Mouse (Mus musculus) limb, embryonic 12.5 days (tissue): ENCODE results near the gene Mfsd4a. TPM values are rescaled to one million over a fixed set of nuclear protein-coding genes. Genes with fewer than 3 reads are reported as not detected.

Experiments used
- ATAC-seq: fragments of 200-750 bp; cut with Nextera tagmentation; 2 replicates; pipeline ENCODE4 v1.8.0; 2017; ENCODE audit warnings: low read depth, moderate TSS enrichment; ENCODE audit not compliant: insufficient number of reproducible peaks, insufficient read depth, low FRiP score, low TSS enrichment
- H3K27ac ChIP-seq: fragments of 300-500 bp; sonication (generic); 2 replicates; pipeline ENCODE4 v1.5.1; 2016; ENCODE audit warnings: mild to moderate bottlenecking, moderate library complexity
- H3K27me3 ChIP-seq: fragments of 300-500 bp; sonication (generic); 2 replicates; pipeline ENCODE4 v1.6.1; 2016; ENCODE audit warnings: mild to moderate bottlenecking, moderate library complexity
- H3K36me3 ChIP-seq: fragments of 300-500 bp; sonication (generic); 2 replicates; pipeline ENCODE4 v1.6.1; 2016; ENCODE audit warnings: mild to moderate bottlenecking, moderate library complexity
- H3K4me1 ChIP-seq: fragments of 300-500 bp; sonication (generic); replicated peaks from 2 replicates; pipeline ENCODE4 v1.6.1; 2016
- H3K4me2 ChIP-seq: fragments of 300-500 bp; sonication (generic); 2 replicates; pipeline ENCODE4 v1.6.1; 2016; ENCODE audit warnings: mild to moderate bottlenecking, moderate library complexity
- H3K4me3 ChIP-seq: fragments of 300-500 bp; sonication (generic); replicated peaks from 2 replicates; pipeline ENCODE4 v1.5.1; 2016; ENCODE audit warnings: mild to moderate bottlenecking
- H3K9ac ChIP-seq: fragments of 300-500 bp; sonication (generic); replicated peaks from 2 replicates; pipeline ENCODE4 v1.6.1; 2016; ENCODE audit warnings: mild to moderate bottlenecking, moderate library complexity
- H3K9me3 ChIP-seq: fragments of 300-500 bp; sonication (generic); 2 replicates; pipeline ENCODE4 v1.6.1; 2016; ENCODE audit warnings: mild to moderate bottlenecking, moderate library complexity
- WGBS: fragments of 180-500 bp; shearing (Covaris S2); methylation state at CpG from one replicate; pipeline ENCODE4 v1.1.7; 2016; 5-methylcytosine and 5-hydroxymethylcytosine counted together
- polyA plus RNA-seq: library from polyadenylated mRNA; unstranded; fragments of >200 nt; fragmentation: Nextera tagmentation; extraction: Ambion mirVana; gene quantifications from 2 replicates; pipeline ENCODE4 v1.2.1, GENCODE M21; 2016

The Mfsd4a gene
- polyA plus RNA-seq, 1 experiment from 2014 or later, result 13.1 TPM

DNA sequence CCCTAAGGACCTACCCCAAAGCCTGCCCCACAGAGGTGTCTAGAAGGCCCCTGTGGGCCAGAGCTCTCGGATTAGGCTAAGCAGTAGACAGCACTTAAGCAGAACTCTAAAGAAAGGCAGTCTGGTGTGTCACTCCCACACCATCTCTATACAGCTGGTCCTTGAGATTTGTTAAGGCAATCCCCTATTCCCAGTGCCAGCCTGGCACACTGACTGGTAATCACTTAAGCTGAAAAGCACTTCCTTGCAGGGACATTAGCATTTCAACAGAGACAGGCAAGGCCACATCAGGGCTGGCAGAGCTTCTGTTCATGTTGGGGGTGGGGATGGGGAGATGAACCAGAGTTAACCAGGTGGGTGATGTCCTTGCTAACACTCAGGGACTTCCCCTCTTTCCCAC, 2.9 kb downstream of the Mfsd4a start:
- Histone ChIP-seq H3K4me1 (peaks cover 18% of the 10 kb centered on the region), H3K9ac (no peak overlapping the region), H3K9me3 (no peaks in the 10 kb centered on the region), H3K27ac (no peak overlapping the region), H3K36me3 (no peaks in the 10 kb centered on the region), H3K4me2 (no peak overlapping the region), H3K27me3 (peaks cover 56% of the 10 kb centered on the region), H3K4me3 (no peak overlapping the region)
- 62% methylated on average over 1 of the region's 1 CpGs for WGBS
- ATAC-seq, result no peak

DNA sequence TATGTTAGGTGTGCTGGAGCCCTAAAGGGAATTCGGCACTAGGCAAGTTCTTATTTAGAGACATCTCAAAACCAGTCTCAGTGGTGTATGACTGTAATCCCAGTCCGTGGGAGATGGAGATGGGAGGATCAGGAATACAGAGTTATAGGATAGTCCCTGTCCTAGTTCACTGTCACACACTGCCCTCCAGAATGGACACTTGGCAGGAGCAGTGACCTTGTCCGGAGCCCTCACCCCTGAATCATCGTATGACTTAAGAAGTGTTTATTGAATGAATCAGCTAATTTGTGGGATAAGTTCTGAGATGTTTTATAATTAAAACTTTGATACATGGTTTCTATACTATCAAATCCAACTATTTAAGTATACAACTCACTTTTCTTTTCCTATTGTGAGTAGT, 4.8 kb downstream of the Mfsd4a start:
- H3K27ac ChIP-seq, result no peak overlapping the region
- H3K4me2 ChIP-seq, result no peak overlapping the region
- ATAC-seq, result no peak
- H3K9ac ChIP-seq, result no peak overlapping the region
- peaks cover 38% of the 10 kb centered on the region for H3K27me3 ChIP-seq
- WGBS, result 82% methylated on average over 4 of the region's 4 CpGs
- H3K36me3 ChIP-seq, result no peaks in the 10 kb centered on the region
- peaks cover 18% of the 10 kb centered on the region for H3K4me1 ChIP-seq
- H3K4me3 ChIP-seq, result no peak overlapping the region
- H3K9me3 ChIP-seq, result no peaks in the 10 kb centered on the region

DNA sequence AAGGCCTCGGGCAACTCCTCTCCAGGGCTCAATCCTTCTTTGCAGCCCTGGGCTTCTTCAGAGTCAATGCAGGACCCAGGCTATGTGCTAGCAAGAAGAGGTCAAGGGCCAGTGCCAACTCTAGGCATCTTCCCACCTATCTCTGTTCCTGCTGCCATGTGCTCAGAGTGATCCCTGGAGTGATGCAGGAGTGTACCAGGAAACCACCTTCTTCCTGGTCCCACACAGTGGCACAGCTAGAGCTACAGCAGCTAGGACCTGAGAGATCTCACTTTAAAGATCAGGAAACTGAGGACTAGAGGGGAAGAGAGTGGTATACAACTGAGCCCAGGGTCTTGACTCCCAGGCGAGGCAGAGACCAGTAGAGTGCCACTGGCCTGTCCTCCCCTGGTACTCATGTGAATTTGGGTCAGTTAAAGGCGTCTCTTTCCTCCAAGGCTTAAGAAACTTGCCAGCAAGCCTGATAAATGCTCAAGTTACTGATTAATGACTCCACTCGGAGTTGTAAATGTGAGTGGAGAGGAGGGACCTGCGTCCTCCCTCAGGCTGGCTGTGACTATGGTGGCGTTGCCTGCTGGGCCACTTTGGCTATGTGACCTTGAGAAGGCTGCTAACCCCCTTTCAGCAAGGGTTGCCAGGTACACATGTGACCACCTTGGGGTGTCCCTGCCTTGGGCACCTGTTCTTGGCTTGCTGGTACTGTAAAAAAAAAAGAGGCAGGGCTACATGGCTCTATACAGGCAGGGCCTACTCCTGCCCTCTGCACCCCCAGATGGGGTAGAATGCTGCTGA, 5.9 kb downstream of the Mfsd4a start:
- no peak overlapping the region for H3K4me3 ChIP-seq
- ATAC-seq, result no peak
- no peak overlapping the region for H3K9ac ChIP-seq
- no peak overlapping the region for H3K27ac ChIP-seq
- 37% methylated on average over 6 of the region's 6 CpGs for WGBS
- H3K4me2 ChIP-seq, result no peak overlapping the region
- H3K27me3 ChIP-seq, result peaks cover 27% of the 10 kb centered on the region
- peaks cover 9% of the 10 kb centered on the region for H3K4me1 ChIP-seq
- H3K36me3 ChIP-seq, result no peaks in the 10 kb centered on the region
- no peaks in the 10 kb centered on the region for H3K9me3 ChIP-seq

DNA sequence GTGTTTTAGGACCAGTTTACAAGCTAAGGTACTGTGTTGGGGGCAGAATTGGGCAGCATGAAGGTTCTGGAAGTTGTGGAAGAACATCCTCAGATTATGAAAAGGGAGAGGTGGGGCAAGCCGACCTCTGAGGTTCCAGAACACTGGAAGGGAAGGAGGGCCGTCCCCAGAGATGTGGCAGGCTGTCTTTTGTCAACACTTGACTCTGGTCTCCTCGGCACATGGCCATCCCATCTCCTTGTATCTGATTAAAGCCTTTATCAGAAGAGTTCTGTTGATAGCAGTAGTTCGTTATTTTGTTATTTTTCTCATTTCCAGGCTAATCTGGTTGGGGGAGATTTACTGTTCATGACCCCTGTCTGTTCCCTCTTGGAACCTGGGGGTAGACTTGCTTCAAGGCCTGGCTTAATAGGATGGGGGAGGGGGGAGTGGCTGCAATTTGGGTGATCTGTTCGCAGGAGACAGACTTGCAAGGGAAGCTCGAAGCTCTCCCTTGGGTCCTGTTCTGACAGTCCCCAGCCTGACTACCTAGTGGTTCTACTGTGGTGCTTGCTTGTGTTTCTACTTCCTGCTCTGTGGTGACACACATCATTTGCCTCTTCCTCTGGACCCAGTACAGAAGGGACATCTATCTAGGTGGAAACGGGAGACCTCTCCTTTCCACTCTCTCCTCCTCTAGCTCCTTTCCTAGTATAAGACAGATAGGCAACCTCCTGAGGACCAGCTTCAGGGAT, 7.7 kb downstream of the Mfsd4a start:
- no peak overlapping the region for H3K4me2 ChIP-seq
- no peak overlapping the region for H3K4me3 ChIP-seq
- H3K4me1 ChIP-seq, result peaks cover 9% of the 10 kb centered on the region
- no peaks in the 10 kb centered on the region for H3K9me3 ChIP-seq
- H3K27ac ChIP-seq, result no peak overlapping the region
- no peak for ATAC-seq
- no peak overlapping the region for H3K9ac ChIP-seq
- WGBS, result 52% methylated on average over 7 of the region's 7 CpGs
- peaks cover 9% of the 10 kb centered on the region for H3K27me3 ChIP-seq
- no peaks in the 10 kb centered on the region for H3K36me3 ChIP-seq

DNA sequence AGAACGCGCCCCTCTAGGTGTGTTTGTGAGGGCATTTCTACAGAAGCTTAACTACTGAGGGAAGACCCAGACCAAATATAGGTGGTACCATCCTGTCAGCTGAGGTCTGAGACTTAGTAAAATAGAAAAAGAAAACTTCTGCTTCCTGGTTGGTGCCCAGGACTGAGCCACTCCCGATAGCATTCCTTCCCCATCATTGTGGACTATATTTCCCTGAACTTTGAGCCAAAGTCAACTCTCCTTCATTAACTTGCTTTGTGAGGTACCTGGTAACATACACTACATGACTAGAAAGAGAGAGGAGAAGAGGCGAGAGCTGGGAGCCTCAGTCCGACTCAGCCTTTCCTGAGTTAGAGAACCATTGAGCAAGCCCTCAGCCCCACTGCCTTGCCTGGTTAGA, 9.3 kb downstream of the Mfsd4a start:
- Histone ChIP-seq H3K9ac (no peak overlapping the region), H3K27me3 (peaks cover 3% of the 10 kb centered on the region), H3K36me3 (no peaks in the 10 kb centered on the region), H3K9me3 (no peaks in the 10 kb centered on the region), H3K27ac (no peak overlapping the region), H3K4me1 (peaks cover 9% of the 10 kb centered on the region), H3K4me2 (no peak overlapping the region), H3K4me3 (no peak overlapping the region)
- no peak for ATAC-seq
- 92% methylated on average over 5 of the region's 5 CpGs for WGBS

DNA sequence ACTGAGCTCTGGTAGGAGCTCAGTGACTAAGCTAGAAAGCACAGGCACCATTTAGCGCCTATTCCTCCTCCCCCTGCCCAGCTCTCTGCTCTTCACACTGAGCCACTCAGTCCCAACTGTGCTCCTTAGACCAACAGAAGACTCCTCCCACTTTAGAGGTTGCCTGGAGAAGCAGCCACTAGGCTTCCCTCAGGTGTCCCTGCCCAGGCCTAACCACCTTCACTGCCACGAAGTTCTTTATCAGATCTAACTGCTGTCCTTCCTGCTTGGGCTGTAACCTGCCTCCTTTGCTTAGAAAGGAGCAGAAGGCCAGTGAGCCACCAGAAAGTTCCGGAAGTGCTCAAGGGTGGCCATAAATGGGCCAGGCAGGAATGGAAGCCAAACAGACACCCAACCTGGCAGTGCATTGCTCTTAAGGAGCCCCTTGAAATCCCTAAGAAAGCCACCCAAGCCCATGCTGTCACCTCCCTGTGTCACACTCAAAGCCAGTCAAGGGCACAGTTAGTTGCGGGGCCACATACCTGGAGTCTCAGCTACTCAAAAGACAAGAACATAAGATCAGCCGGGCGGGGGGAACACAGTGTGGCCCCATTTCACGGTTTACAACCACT, 12.7 kb downstream of the Mfsd4a start:
- H3K9ac ChIP-seq, result no peak overlapping the region
- no peaks in the 10 kb centered on the region for H3K36me3 ChIP-seq
- no peak overlapping the region for H3K27ac ChIP-seq
- no peak overlapping the region for H3K4me3 ChIP-seq
- H3K27me3 ChIP-seq, result no peaks in the 10 kb centered on the region; the same call in 1 of the 2 replicates
- H3K4me1 ChIP-seq, result no peaks in the 10 kb centered on the region
- no peak for ATAC-seq
- 76% methylated on average over 7 of the region's 7 CpGs for WGBS
- H3K9me3 ChIP-seq, result no peaks in the 10 kb centered on the region
- H3K4me2 ChIP-seq, result no peak overlapping the region

DNA sequence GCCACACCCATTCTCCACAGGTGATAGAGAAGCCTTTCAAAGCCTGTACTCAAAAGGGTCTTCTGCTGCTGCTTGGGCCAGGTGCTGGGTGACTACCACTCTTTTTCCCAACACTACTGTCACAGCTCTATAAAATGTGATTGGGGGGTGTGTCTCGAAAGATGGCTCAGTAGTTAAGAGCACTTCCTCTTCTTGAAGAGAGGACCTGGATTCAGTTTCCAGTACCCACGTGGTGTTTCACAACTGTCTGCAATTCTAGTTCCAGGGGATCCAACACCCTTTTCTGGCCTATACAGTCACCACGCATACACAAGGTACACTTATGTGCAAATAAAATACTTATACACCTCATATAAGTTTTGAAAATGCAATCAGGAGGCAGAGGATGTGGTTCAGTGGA, 13.5 kb downstream of the Mfsd4a start:
- no peak overlapping the region for H3K9ac ChIP-seq
- 80% methylated on average over 3 of the region's 3 CpGs for WGBS
- no peak overlapping the region for H3K4me3 ChIP-seq
- no peaks in the 10 kb centered on the region; the same call in 1 of the 2 replicates for H3K27me3 ChIP-seq
- H3K4me1 ChIP-seq, result no peaks in the 10 kb centered on the region
- no peak for ATAC-seq
- no peaks in the 10 kb centered on the region for H3K36me3 ChIP-seq
- no peak overlapping the region for H3K4me2 ChIP-seq
- no peaks in the 10 kb centered on the region for H3K9me3 ChIP-seq
- H3K27ac ChIP-seq, result no peak overlapping the region

DNA sequence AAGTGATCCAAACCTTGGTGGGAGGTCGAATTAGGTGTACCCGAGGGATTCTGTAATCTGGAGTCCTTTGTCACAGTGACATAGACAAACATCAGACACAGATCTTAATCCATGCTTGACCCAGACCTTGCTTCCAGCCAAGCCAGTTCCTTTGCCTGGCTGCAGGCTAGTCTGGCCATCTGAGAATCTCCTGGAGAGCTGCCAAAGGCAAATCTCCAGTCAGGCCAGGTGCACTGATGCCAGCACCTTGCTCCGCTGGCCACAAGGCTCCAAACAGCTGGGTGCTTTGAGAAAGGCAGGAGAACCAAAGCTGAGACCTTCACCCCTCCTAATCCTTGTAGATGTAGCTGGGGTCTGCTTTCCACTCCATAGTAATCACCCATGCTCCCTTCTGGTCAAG, 16.1 kb downstream of the Mfsd4a start:
- no peak for ATAC-seq
- Histone ChIP-seq H3K4me3 (no peak overlapping the region), H3K9me3 (no peaks in the 10 kb centered on the region), H3K4me2 (no peak overlapping the region), H3K27me3 (no peaks in the 10 kb centered on the region), H3K4me1 (no peaks in the 10 kb centered on the region), H3K27ac (no peak overlapping the region), H3K36me3 (no peaks in the 10 kb centered on the region), H3K9ac (no peak overlapping the region)
- WGBS, result 83% methylated on average over 3 of the region's 3 CpGs

DNA sequence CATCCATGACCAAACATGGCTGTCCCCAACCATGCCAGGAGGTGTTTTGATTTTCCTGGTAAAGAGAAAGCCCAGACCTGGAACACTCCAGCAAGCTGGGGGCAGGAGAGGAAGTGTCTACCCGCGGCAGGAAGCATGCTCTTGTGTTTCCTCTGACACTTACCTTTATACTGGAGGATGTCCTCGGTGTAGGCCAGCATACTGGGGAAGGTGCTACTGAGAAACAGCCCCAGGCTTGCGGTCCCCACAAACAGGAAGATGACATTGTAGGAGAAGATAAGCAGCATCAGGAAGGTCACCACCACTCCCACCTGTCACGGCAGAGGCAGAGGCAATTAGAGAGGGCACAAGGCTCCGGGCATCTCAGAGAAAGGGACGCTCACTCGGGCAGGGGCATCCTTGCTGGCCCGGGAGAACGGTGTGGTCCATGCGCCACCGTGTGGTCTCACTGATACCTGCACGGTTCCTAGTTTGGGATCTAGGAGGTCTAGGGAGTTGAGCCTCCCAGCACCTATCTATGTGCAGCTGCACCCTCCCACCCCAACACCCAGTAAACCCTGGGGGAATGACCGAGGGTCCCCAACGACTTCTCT, 21.6 kb downstream of the Mfsd4a start:
- Histone ChIP-seq H3K4me2 (no peak overlapping the region), H3K9me3 (no peaks in the 10 kb centered on the region), H3K4me1 (no peaks in the 10 kb centered on the region), H3K36me3 (no peaks in the 10 kb centered on the region), H3K27me3 (no peaks in the 10 kb centered on the region), H3K4me3 (no peak overlapping the region), H3K9ac (no peak overlapping the region), H3K27ac (no peak overlapping the region)
- WGBS, result 24% methylated on average over 15 of the region's 15 CpGs
- no peak for ATAC-seq

DNA sequence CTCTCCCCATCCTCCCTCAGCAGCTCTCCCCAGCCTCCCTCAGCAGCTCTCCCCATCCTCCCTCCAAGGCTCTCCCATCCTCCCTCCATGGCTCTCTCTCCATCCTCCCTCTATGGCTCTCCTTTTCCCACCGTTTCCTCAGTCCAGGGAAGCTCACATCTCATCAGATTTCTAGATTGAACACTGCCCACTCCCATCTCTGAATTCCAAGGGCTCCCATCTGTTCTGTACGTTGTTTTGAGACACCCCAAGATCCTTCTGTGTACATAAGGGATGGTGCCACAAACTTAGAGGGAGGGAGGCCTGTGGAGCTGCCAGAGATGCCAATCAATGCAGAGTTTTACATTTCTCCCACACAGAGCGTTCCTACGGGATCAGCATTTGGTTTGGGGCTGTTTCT, 24.1 kb downstream of the Mfsd4a start:
- H3K4me2 ChIP-seq, result no peak overlapping the region
- 0 out of 2 replicates have a peak, but pooled peaks cover 2% of the 10 kb centered on the region for H3K4me1 ChIP-seq
- H3K9me3 ChIP-seq, result no peaks in the 10 kb centered on the region
- WGBS, result 65% methylated on average over 4 of the region's 4 CpGs
- H3K27ac ChIP-seq, result no peak overlapping the region
- H3K36me3 ChIP-seq, result no peaks in the 10 kb centered on the region
- no peak for ATAC-seq
- no peak overlapping the region for H3K9ac ChIP-seq
- no peak overlapping the region for H3K4me3 ChIP-seq
- no peaks in the 10 kb centered on the region for H3K27me3 ChIP-seq

DNA sequence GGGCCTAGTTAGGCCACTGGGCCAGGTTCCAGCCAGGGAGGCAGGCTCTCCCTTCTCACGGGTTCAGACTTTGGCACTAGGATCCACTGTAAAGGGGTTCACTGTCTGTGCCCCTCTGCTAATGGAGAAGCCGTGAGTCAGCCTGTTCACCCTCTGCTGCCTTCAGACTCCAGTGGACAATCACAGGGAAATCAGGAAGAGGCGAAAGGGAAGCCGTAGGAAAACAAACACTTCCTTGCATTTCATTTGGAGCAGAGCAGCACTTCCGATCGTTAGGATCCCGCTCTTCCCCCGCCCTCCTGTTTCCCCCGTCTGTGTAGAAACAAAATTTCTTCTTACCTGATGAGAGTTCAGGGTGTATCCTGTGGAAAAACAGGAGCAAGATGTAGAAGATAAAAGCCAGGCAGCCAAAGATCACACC, 27.7 kb downstream of the Mfsd4a start:
- Histone ChIP-seq H3K36me3 (peaks cover 5% of the 10 kb centered on the region; the same call in 1 of the 2 replicates), H3K27me3 (no peaks in the 10 kb centered on the region), H3K9ac (no peak overlapping the region), H3K4me2 (no peak overlapping the region), H3K4me1 (0 out of 2 replicates have a peak, but pooled peaks cover 2% of the 10 kb centered on the region), H3K27ac (no peak overlapping the region), H3K9me3 (no peaks in the 10 kb centered on the region), H3K4me3 (no peak overlapping the region)
- WGBS, result 66% methylated on average over 9 of the region's 9 CpGs
- ATAC-seq, result no peak
